Mouse (Mus musculus): ENCODE results near the gene Zbtb3.
"Not testable (repeated sequence)": the region's sequence is repeated elsewhere in the genome, so short reads cannot be mapped to it uniquely, and the experiment has no call there.

Gene Zbtb3

DNA sequence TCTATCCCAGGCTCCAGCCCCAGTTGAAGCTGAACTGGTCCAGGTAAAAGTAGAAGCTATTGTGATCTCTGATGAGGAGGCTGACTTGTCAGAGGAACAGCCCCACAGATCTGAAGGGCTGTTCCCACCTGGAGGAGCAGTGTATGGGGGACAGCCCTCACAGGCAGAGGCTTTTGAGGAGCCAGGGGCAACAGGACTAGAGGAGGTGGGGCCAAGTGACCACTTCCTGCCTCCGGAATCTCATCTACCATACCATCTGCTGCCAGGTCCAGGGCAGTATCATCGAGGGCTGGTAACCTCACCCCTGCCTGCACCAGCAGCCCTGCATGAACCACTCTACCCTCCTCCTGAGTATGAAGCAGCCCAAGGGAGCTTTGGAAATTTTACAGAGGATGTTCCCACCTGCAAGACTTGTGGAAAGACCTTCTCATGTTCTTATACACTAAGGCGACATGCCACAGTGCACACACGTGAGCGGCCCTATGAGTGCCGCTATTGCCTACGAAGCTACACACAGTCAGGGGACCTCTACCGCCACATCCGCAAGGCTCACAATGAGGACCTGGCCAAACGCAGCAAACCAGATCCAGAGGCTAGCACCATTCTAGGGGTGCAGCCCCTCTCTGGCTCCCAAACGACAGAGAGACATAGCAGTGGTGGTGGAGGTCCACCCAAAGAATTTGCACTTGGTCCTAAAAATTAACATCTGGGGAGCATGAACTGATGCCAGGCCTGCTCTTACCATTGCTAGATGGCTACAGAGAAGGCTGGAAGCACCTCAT lies 1.7 kb downstream of the Zbtb3 start:
- no peak for DNase-seq

DNA sequence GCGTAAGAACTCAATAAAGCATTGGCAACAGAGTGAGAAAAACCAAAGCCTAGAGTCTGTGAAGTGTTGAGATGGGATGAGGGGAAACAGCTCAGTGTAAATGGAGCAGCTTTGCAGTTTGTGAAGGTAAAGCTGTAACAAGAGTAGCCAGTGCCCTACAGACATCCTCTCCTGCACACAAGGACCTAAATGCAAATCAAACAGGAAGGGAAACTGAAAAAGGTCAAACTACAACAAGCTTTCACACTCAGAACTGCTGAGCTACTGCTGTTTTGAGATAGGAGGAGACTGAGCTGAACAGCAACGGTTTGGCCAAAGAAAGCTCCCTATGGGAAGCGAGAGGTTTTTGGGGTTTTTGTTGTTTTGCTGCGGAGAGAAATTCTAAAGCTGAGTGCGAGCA lies 4.5 kb downstream of the Zbtb3 start:
- no peak for DNase-seq

DNA sequence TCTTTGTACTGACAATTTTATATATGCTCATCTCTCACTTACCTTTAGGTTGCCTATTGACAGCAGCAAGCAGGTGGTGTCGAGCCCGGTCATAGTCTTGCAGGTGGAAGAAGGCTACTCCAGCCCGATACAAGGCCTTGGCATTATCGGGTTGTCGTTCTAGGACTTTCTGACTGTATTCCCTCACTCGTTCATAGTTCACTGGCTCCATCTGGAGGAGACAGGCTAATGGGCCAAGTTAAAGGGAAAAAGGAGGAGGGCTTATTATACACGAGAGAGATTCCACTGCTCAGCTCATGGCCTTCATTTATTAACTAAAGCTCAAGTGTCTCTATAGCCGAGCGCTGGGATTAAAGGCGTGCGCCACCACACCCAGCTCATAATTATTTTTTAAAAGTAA lies 13.5 kb downstream of the Zbtb3 start:
- no peak for DNase-seq

DNA sequence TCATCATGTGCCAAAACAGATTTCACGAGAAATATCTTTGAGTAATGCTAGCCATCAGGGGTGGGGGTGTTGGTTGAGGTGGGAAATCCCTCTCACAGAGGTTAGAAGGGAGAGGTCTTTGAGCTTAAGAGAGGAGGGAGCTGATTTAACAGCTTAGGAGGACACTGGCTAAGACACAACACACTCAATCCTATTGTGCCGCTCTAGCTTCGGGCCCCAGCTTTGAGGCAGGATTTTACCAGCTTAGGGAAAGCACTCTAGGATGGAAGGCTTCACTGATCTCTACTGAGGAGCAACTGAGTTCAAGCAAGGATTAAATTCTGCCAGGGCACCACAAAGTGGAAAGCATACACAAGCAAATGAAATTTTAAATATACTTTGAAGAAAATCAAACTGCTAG lies 14.6 kb downstream of the Zbtb3 start:
- DNase-seq = no peak

DNA sequence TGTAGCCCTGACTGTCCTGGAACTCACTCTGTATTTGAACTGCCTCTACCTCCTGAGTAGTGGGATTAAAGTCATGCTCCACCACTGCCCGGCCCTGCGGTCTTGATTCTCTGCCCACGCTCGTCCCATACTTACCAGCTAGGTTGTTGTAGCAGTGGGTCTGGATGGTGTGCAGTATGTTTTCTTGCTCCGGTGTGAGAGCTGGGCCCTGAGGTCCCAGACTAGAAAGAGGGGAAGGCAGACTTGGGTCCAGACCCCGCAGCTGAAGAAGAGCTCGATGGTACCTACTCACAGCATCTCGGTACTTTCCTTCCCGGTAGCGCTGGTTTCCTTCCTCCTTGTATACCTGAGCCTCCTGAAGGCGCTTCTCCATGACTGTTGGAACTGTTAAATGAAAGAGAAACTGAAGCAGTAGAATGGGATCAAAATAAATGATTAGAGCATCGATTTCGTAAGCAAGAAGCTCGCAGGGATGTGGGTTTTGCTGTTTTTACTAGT lies 16.0 kb downstream of the Zbtb3 start:
- DNase-seq = no peak

DNA sequence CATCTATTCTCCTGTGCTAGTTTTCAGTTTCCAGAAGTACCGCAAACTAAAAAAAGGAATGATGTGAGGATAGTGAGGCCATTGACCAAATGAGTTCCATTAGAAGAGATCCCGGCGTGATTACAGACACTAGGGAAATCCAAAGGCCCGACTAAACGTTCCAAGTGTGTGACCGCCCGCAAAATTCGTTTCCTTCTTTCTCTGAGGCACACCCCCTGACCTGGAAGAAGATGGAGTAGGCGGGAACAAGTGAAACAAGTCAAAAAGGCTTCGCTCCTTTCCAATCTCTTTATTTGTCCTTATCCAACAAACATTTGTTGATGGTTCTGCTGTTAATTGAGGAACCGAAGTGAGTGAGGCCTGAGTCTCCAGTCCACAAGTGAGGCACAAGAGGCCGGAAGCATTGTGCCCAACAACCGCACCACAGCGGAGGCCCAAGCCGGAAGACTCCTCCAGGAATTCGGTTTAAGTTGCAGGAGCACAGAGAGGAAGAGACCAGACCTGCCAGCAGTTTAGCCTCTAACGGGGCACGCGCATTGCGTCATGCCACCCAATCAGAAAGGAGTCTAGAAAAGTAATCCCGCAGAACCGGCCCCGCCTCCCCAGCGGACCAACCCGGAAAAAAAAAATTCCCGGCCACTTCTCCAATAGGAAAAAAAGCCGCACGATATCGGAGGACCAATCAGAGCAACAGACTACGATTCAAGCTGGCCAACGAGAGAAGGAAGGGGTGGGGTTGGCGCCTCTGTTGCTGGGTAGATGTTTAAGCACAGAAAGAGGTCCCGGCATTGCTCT lies 16.6 kb downstream of the Zbtb3 start, which contains the start of gene Ttc9c:
Ttc9c (minus strand) TSS at position 533 of the 795 bp plus-strand sequence.
- peak; percentile 99 for DNase-seq

DNA sequence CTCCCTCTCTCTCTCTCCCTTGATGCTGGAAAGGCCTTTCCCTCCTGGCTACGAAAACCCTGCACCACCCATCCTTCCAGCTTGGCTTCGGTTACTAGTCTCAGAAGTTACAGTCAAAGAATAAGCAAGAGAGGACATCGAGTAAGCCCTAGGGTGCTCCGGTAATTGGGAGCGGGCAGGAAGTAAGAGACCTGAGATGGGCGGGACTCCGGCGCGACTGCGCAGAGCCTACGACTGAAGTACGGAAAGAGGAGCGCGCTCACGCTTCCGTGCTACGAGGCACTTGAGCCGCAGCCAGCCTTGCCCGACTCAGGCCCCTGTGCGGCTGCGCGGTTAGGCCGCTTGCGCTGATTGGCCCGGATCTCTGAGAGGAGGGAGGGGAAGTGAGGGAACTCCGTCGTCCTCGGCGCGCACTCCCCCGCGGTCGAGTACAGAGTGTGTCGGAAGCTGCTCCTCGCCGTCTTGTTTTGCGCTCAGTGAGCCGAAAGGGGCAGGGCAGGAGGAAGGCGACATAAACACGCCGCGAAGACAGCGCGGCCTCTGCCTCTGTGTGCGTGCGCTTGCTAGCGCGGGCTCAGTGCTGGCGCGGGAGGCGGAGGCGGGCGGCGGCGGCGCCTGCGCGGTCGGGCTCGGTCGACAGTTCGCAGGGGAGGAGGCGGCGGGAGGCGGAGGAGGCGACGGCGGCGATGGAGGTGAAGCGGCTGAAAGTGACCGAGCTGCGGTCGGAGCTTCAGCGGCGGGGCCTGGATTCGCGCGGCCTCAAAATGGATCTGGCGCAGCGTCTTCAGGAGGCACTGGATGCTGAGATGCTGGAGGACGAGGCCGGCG lies 17.5 kb downstream of the Zbtb3 start, which contains the start of gene Hnrnpul2:
Hnrnpul2 (plus strand) TSS at position 415 of the 828 bp plus-strand sequence.
- peak; percentile 99 for DNase-seq

DNA sequence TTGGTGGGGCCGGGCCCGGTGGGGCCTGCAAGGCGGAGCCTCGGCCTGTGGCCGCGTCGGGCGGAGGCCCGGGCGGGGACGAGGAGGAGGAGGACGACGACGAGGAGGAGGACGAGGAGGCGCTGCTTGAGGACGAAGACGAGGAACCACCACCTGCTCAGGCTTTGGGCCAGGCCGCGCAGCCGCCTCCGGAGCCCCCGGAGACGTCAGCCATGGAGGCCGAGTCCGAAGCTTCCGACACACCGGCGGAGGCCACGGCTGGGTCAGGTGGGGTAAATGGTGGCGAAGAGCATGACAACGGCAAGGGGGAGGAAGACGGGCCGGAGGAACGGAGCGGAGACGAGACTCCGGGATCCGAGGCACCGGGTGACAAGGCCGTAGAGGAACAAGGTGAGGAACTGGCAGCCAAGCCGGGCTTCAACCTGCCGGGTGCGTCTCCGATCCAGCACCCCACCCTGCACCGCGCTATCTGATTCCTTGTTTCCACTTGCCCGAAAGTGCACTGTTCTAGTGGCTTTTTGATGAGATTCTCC lies 18.1 kb downstream of the Zbtb3 start:
- no peak for DNase-seq

DNA sequence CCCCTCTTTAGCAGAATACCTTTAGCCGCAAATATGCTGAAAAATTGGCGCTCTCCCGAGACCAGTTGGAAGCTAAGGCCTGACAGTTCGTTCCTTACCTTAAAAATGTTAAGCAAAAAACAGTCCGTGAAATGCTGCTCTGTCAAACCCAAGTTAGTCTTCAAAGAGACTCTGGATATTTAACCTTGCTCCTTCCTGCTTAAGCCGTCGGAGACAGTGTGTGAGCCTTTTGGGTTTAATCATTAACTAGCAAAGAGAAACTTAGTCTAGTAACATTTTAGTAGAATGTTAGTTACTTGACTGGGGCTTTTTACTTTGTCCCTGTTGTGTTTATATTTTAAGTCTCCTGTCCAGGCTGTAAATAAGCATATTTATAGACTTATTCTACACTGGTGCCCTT lies 18.8 kb downstream of the Zbtb3 start:
- no peak for DNase-seq

DNA sequence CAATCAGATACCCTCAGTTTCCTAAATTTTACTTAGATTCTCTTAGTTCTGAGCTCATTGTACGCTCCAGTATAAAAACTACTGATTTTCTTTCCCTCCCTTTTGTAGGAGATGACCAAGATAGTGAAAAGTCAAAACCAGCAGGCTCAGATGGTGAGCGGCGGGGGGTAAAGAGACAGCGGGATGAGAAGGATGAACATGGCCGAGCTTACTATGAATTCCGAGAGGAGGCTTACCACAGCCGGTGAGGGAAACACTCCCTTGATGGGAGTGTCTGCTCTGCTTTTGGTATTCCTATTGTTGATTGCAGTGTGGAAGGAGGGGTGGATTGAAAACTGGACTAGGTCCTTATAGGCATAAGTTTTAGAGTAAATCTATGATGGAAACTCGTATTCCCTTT lies 20.3 kb downstream of the Zbtb3 start:
- DNase-seq = no peak

DNA sequence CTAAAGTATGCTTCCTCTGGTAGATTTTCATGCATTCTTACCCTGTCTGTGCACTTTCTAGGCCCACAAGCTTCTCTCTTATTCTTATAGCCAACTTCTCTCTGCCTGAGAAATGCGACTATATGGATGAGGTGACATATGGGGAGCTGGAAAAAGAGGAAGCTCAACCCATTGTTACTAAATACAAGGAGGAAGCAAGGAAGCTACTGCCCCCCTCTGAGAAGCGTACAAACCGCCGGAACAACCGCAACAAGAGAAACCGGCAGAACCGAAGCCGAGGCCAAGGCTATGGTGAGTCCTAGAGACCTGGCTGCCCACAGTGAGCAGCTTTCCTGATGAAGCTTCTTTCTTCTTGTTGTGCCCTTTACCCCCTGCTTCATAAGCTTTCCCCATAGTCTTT lies 27.3 kb downstream of the Zbtb3 start, which contains the start of gene AC129217.1:
AC129217.1 (plus strand) TSS at position 114 of the 400 bp plus-strand sequence.
- DNase-seq = no peak

DNA sequence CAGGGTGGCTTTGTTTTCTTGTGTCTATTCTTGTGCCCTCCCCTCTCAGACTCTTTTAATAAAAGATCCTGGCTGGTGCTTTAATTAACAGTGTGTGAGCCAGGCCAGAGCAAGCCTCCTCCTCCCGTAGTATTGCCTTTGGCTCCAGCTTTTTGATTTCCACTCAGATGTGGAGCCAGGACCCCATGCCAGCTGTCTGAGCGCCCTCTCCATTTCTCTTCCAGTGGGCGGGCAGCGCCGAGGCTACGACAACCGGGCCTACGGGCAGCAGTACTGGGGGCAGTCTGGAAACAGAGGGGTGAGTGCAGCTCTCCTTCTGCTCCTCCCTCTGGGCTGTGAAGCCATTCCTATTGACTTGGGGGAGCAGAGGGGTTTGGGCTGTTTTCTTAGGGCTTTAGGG lies 28.3 kb downstream of the Zbtb3 start:
- no peak for DNase-seq

DNA sequence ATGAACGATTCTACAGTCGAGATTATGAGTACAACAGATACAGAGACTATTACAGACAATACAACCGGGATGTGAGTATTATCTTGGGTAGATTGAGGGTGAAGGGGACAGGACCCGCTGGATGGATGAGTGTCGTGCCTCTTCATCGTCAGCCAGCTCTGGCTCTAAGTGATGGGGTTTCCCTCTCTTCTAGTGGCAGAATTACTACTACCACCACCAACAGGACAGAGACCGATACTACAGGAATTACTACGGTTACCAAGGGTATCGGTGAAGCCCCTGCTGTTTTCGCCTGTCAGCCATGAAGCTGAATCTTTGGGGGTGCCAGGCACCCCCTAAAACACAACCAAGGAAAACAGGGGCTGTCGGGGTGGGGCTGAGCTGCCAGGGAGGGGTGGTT lies 28.9 kb downstream of the Zbtb3 start:
- DNase-seq = no peak

DNA sequence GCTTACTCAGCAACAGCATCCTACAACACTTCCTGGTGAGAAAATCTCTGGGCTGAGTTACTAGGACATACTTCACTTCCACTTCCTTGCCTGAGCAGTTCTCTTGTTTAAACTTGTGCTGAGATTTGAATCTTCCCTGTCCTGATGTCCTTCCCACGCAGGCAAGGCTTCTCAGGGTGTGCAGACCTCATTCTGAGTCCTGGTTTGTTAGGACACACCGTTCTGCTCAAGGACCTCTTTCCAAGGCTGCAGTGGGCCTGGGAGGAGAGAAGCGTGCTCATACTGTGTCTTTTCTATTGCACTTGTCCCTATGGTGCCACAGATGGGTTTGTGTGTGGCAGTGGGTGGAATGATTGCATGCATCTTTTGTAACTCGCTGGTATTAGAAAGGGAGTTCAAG lies 30.6 kb downstream of the Zbtb3 start:
- no peak for DNase-seq

DNA sequence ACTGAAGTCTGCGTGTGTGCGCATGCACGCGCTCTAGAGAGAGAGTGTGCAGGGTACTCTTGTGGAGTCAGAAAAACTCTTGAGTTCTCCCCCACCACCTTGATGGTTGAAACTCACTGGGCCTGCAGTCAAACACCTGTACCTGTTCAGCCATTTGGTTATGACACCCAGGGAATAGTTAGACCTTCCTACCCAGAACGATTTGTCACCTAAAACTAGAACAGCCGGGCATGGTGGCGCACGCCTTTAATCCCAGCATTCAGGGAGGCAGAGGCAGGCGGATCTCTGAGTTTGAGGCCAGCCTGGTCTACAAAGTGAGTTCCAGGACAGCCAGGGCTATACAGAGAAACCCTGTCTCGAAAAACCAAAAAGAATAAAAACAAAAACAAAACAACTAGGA lies 34.0 kb downstream of the Zbtb3 start:
- not testable (repeated sequence) for DNase-seq

DNA sequence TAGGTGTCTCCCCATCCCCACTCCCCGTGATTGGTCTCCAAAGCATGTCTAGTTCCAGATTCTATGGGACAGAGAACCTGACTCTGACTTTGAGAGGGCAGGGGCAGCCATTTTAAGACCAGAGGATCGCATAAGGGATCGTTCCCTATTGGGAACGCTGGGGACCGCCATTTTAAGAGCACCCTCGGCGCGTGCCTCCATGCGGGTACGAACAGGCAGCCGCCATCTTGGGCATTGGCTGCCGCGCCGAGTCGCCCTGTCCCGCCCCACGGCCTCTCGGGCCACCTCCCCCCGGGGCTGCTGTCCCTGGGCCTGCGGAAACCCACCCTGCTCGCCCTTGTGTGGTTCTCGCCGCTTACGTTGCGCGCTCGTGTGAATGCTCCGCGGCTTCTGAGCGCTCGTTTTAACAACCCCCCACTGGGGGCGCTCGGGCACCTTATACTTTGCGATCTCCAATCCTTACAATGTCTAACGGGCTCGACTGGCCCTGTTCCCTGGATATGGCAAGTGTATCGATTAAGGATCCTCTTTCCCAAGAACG lies 35.0 kb downstream of the Zbtb3 start, which contains the start of gene Bscl2:
Bscl2 (plus strand) TSS at position 217 of the 541 bp plus-strand sequence.
- DNase-seq = peak; percentile 88

DNA sequence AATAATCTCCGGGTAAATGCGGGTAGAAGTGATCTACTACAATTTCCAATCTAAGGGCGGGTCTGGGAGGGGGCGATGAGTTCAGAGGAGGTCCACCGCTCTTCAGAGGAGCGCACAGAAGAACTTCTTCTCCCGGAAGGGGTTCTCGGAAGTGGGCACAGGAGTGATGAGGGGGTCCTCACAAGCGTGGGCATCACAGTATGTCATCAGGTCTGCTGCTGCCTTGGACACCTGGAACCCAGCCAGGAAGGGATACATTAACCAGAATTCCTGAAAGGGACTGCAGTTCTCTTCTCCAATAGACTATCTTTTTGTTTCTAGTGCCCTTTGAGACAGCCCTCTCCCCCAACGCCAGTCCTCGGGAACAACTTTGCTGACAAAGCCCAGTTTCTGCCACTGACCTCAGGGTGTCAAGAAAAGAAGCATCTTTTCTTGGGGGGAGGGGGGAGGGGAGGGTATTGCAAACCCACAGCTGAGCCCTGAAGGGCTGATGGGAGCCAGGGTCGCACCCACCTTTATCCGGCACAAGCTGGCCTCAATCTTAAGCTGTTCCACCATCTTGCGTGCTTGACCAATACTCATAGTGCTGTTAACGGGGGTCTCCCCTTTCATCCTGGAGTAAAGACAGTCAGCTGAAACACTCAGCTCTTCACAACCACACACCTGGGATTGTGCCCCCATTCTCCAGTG lies 35.8 kb downstream of the Zbtb3 start:
- peak; percentile 56 for DNase-seq

DNA sequence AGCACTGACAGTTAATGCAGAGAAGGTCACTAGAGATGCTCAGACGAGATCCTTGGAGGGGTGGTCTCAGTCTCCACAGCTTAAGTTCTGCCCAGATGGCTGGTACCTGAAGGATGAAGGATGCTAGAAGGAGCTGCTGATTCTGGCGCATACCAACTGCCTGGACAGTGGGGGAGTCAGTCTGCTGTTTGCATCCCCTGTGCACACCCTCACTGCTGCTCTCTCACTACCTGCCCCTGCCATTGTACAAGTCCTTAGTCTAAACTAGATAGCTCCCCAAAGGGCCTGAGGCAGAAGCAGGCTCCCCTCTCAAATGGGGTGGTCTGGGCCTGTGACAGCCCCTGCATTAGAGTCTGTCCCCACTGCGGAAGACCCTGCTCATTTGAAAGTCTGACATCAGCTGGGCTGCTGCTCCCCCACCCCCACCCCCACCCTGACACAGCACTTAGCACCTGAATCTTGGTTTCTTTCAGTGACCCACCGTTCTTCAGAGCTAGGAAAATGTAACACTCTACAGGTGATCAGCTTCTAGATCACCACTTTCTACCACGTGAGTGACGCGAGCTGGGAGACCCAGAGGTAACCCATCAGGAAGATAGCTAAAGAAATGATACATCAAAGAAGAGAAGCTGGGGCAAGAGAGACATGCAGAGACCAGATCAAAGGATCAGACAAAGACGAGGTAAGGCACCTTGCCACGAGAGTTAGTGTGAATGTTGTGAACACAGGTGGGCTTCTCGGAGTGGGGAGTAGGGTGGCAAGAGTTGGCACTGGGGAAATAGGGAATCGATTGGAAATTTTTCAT lies 37.0 kb downstream of the Zbtb3 start, which contains the start of gene Gng3:
Gng3 (minus strand) TSS at position 92 of the 805 bp plus-strand sequence.
- DNase-seq = no peak

DNA sequence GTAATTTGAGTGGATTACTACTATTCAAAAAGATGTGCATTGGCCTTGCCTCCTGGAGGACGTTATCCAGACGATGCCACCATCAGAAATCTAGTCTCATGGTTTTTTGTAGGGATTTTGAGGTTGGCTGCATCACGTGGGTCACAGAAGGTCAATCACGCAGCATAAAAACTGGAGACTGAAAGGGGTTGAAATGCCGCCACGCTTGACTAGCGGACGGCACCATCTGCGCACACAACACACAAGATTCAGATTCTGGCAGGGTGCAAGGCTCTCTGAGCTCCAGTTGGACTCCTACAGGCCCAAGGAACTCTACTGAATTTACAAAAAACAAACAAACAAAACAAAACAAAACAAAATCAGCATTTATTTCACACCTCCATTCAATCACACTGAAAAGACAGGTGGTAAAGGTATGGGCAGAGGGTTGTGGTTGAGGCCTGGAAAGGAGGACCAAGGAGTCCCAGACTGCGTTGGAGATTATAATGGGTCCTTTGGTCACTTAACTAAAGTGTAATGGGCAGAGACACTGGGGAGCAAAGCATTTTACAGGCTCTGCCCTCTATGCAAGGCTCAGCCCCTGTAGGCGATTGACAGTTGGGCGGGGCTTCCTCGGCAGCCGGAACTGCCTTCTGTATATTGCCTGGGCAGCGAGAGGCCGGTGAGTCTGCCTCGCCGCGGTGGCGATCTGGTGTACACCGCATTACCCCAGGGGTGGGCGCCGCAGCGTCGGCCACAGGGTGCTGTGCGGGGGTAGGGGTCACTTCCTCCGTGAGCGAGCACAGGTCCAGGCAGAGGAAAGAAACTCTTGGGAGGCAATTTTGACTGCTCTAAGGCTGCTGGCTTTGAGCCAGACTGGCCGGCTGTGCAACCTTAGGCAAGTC lies 37.8 kb downstream of the Zbtb3 start:
- DNase-seq = peak; percentile 89

DNA sequence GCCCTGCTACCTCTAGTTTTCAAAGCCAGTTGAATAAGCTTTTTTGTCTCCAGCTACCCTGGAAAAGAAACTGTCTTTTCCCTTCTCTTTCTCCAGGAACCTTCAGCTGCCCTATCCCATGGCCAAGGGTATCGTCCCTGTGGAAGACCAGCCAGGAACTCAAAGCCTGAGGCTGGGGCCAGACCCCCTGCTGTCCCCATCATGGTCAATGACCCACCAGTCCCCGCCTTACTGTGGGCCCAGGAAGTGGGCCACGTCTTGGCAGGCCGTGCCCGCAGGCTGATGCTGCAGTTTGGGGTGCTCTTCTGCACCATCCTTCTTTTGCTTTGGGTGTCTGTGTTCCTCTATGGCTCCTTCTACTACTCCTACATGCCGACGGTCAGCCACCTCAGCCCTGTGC lies 38.7 kb downstream of the Zbtb3 start:
- DNase-seq = no peak

All from lung, postnatal 10 days (tissue).